Mouse (Mus musculus): ENCODE results near the gene Arhgap10. TPM values are rescaled to one million over a fixed set of nuclear protein-coding genes. Genes with fewer than 3 reads are reported as not detected.

The Arhgap10 gene
- total RNA-seq, 2 experiments from 2014 or later, result 50.3 to 51.3 TPM

GRCm38 (mm10) chr8:77401934-77402333 lies 115.8 kb downstream of the Arhgap10 start:
- DNase-seq, result no peak

- no peak for DNase-seq
Observed at GRCm38 (mm10) chr8:77401140-77401539, 116.6 kb downstream of the Arhgap10 start.

GRCm38 (mm10) chr8:77384080-77384479 lies 133.7 kb downstream of the Arhgap10 start:
- DNase-seq, result no peak

- no peak for DNase-seq
Observed at GRCm38 (mm10) chr8:77383671-77384070, 134.1 kb downstream of the Arhgap10 start.

GRCm38 (mm10) chr8:77380844-77381243 lies 136.9 kb downstream of the Arhgap10 start:
- no peak for DNase-seq

GRCm38 (mm10) chr8:77379300-77379699 lies 138.5 kb downstream of the Arhgap10 start:
- peak; percentile 18 for DNase-seq

- peak; percentile 26 for DNase-seq
Observed at GRCm38 (mm10) chr8:77376451-77376853, 141.3 kb downstream of the Arhgap10 start.

- DNase-seq, result no peak
Observed at GRCm38 (mm10) chr8:77375999-77376398, 141.8 kb downstream of the Arhgap10 start.

GRCm38 (mm10) chr8:77371006-77371405 lies 146.7 kb downstream of the Arhgap10 start:
- no peak for DNase-seq

- DNase-seq, result peak; percentile 15
Observed at GRCm38 (mm10) chr8:77370308-77370707, 147.4 kb downstream of the Arhgap10 start.

GRCm38 (mm10) chr8:77369671-77370070 lies 148.1 kb downstream of the Arhgap10 start:
- DNase-seq, result no peak

GRCm38 (mm10) chr8:77367091-77367490 lies 150.7 kb downstream of the Arhgap10 start:
- DNase-seq, result peak; percentile 36

- no peak for DNase-seq
Observed at GRCm38 (mm10) chr8:77366446-77366845, 151.3 kb downstream of the Arhgap10 start.

GRCm38 (mm10) chr8:77365990-77366389 lies 151.8 kb downstream of the Arhgap10 start:
- no peak for DNase-seq

- peak; percentile 16 for DNase-seq
Observed at GRCm38 (mm10) chr8:77364472-77364871, 153.3 kb downstream of the Arhgap10 start.

GRCm38 (mm10) chr8:77360853-77361252 lies 156.9 kb downstream of the Arhgap10 start:
- DNase-seq, result no peak

GRCm38 (mm10) chr8:77360423-77360822 lies 157.3 kb downstream of the Arhgap10 start:
- no peak for DNase-seq

GRCm38 (mm10) chr8:77357126-77357525 lies 160.6 kb downstream of the Arhgap10 start:
- DNase-seq, result no peak

GRCm38 (mm10) chr8:77355344-77355743 lies 162.4 kb downstream of the Arhgap10 start:
- no peak for DNase-seq

GRCm38 (mm10) chr8:77354189-77354588 lies 163.6 kb downstream of the Arhgap10 start:
- no peak for DNase-seq

GRCm38 (mm10) chr8:77351177-77351860 lies 166.4 kb downstream of the Arhgap10 start:
- DNase-seq, result no peak

- no peak for DNase-seq
Observed at GRCm38 (mm10) chr8:77350121-77350777, 167.5 kb downstream of the Arhgap10 start.

GRCm38 (mm10) chr8:77343916-77344315 lies 173.8 kb downstream of the Arhgap10 start:
- no peak for DNase-seq

- DNase-seq, result no peak
Observed at GRCm38 (mm10) chr8:77343335-77343734, 174.4 kb downstream of the Arhgap10 start.
